Mouse (Mus musculus): ENCODE data around the gene Cltc. TPM values are rescaled to one million over a fixed set of nuclear protein-coding genes. Genes with fewer than 3 reads are reported as not detected.

The Cltc gene
- polyA plus RNA-seq, 1 experiment = 72.0 TPM

DNA sequence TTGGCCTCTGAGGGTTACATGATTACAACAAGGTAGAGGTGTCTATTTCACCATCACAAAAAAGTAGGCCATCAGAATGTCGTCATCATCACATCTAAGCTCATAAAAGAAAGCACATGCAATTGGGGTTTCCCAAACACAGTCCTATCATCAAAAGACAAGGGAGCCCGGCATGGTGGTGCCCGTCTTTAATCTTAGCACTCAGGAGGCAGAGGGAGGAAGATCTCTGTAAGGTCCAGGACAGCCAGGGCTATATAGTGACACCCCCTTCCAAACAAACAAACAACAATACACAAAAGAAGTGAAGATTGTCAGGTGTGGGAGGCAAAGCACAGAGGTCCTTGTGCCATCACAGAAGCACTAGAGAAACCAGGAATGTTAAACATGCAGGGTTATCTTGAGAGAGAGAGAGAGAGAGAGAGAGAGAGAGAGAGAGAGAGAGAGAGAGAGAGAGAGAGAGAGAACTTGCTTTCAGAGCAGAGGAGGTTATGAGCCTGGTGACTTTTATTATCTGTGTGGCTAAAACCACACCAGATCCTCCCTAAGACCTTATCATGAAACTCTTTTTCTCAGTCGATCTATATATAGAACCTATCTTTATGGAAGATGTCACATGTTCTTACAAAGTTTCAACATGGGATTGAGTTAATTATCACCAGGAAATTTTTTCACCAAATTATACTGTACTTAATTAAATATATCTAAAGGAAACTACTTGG is 100.4 kb downstream of the Cltc start:
- Histone ChIP-seq H3K4me3 (replicated peaks; ENCODE audit: control insufficient read depth, low read depth, low read length) (no peak overlapping the region), H3K4me1 (ENCODE audit: control insufficient read depth, insufficient read depth, low read length) (peaks cover under 1% of the 10 kb centered on the region; the same call in 1 of the 2 replicates), H3K27ac (ENCODE audit: control insufficient read depth, insufficient read depth, low read depth, low read length, poor library complexity) (no peak overlapping the region)
- 56% methylated on average over 4 of the region's 4 CpGs for WGBS
- TF ChIP-seq POLR2A (IDR thresholded peaks at IDR 0.05; ENCODE audit: borderline replicate concordance, control insufficient read depth, low read depth, low read length) (no peak), CTCF (IDR thresholded peaks at IDR 0.05; ENCODE audit: control insufficient read depth, insufficient read depth, low read length) (no peak)

GRCm38 (mm10) chr11:86655671-86656070 is 101.7 kb downstream of the Cltc start:
- TF ChIP-seq POLR2A (IDR thresholded peaks at IDR 0.05; ENCODE audit: borderline replicate concordance, control insufficient read depth, low read depth, low read length) = no peak
- no peak for TF ChIP-seq CTCF (IDR thresholded peaks at IDR 0.05; ENCODE audit: control insufficient read depth, insufficient read depth, low read length)
- Histone ChIP-seq H3K27ac (ENCODE audit: control insufficient read depth, insufficient read depth, low read depth, low read length, poor library complexity) (no peak overlapping the region), H3K4me1 (ENCODE audit: control insufficient read depth, insufficient read depth, low read length) (peaks cover 1% of the 10 kb centered on the region; the same call in 1 of the 2 replicates), H3K4me3 (replicated peaks; ENCODE audit: control insufficient read depth, low read depth, low read length) (no peak overlapping the region)
- 11% methylated on average over 1 of the region's 1 CpGs for WGBS

GRCm38 (mm10) chr11:86654096-86654495 is 103.3 kb downstream of the Cltc start:
- Histone ChIP-seq H3K4me3 (replicated peaks; ENCODE audit: control insufficient read depth, low read depth, low read length) (no peak overlapping the region), H3K4me1 (ENCODE audit: control insufficient read depth, insufficient read depth, low read length) (peaks cover 1% of the 10 kb centered on the region; the same call in 1 of the 2 replicates), H3K27ac (ENCODE audit: control insufficient read depth, insufficient read depth, low read depth, low read length, poor library complexity) (no peak overlapping the region)
- TF ChIP-seq CTCF (IDR thresholded peaks at IDR 0.05; ENCODE audit: control insufficient read depth, insufficient read depth, low read length) (no peak), POLR2A (IDR thresholded peaks at IDR 0.05; ENCODE audit: borderline replicate concordance, control insufficient read depth, low read depth, low read length) (no peak)
- 84% methylated on average over 4 of the region's 4 CpGs for WGBS

DNA sequence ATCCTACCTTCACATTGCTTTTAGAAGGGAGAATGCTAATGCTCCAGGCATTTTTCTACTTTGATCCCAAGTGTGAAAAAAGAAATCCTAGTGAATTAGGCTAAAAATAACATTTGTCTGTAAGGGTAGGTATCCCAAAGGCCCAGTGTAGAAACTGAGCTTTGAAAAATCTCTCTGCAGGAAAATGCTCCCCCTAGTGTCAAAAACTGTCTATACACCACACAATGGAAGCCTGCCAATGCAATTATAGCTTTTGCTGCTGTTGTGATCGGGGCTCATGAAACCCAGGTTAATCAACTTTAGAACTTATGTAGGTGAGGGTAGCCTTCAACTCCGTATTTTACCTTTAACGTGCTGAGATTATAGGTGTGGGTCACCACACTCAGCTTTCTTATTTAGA is 103.9 kb downstream of the Cltc start:
- peaks cover 1% of the 10 kb centered on the region; the same call in 1 of the 2 replicates for H3K4me1 ChIP-seq (ENCODE audit: control insufficient read depth, insufficient read depth, low read length)
- 19% methylated on average over 3 of the region's 3 CpGs for WGBS
- TF ChIP-seq CTCF (IDR thresholded peaks at IDR 0.05; ENCODE audit: control insufficient read depth, insufficient read depth, low read length) (peak; percentile 18; the same call in 1 of the 2 replicates), POLR2A (IDR thresholded peaks at IDR 0.05; ENCODE audit: borderline replicate concordance, control insufficient read depth, low read depth, low read length) (no peak)
- no peak overlapping the region for H3K4me3 ChIP-seq (replicated peaks; ENCODE audit: control insufficient read depth, low read depth, low read length)
- no peak overlapping the region for H3K27ac ChIP-seq (ENCODE audit: control insufficient read depth, insufficient read depth, low read depth, low read length, poor library complexity)

GRCm38 (mm10) chr11:86652578-86652979 is 104.8 kb downstream of the Cltc start:
- Histone ChIP-seq H3K4me3 (replicated peaks; ENCODE audit: control insufficient read depth, low read depth, low read length) (no peak overlapping the region), H3K27ac (ENCODE audit: control insufficient read depth, insufficient read depth, low read depth, low read length, poor library complexity) (peak overlapping the region; percentile 32; the same call in 1 of the 2 replicates), H3K4me1 (ENCODE audit: control insufficient read depth, insufficient read depth, low read length) (peaks cover 1% of the 10 kb centered on the region; the same call in 1 of the 2 replicates)
- TF ChIP-seq POLR2A (IDR thresholded peaks at IDR 0.05; ENCODE audit: borderline replicate concordance, control insufficient read depth, low read depth, low read length) = no peak
- TF ChIP-seq CTCF (IDR thresholded peaks at IDR 0.05; ENCODE audit: control insufficient read depth, insufficient read depth, low read length) = no peak
- 45% methylated on average over 4 of the region's 4 CpGs for WGBS

GRCm38 (mm10) chr11:86650676-86651075 is 106.7 kb downstream of the Cltc start:
- H3K4me1 ChIP-seq (ENCODE audit: control insufficient read depth, insufficient read depth, low read length) = peaks cover 1% of the 10 kb centered on the region; the same call in 1 of the 2 replicates
- TF ChIP-seq CTCF (IDR thresholded peaks at IDR 0.05; ENCODE audit: control insufficient read depth, insufficient read depth, low read length) = no peak
- no peak for TF ChIP-seq POLR2A (IDR thresholded peaks at IDR 0.05; ENCODE audit: borderline replicate concordance, control insufficient read depth, low read depth, low read length)
- no peak overlapping the region for H3K4me3 ChIP-seq (replicated peaks; ENCODE audit: control insufficient read depth, low read depth, low read length)
- WGBS = 93% methylated on average over 6 of the region's 6 CpGs
- no peak overlapping the region for H3K27ac ChIP-seq (ENCODE audit: control insufficient read depth, insufficient read depth, low read depth, low read length, poor library complexity)

- Histone ChIP-seq H3K27ac (ENCODE audit: control insufficient read depth, insufficient read depth, low read depth, low read length, poor library complexity) (no peak overlapping the region), H3K4me3 (replicated peaks; ENCODE audit: control insufficient read depth, low read depth, low read length) (no peak overlapping the region), H3K4me1 (ENCODE audit: control insufficient read depth, insufficient read depth, low read length) (peaks cover 1% of the 10 kb centered on the region; the same call in 1 of the 2 replicates)
- 88% methylated on average over 1 of the region's 1 CpGs for WGBS
- TF ChIP-seq POLR2A (IDR thresholded peaks at IDR 0.05; ENCODE audit: borderline replicate concordance, control insufficient read depth, low read depth, low read length) = no peak
- no peak for TF ChIP-seq CTCF (IDR thresholded peaks at IDR 0.05; ENCODE audit: control insufficient read depth, insufficient read depth, low read length)
These were observed 107.8 kb downstream of the Cltc start for GRCm38 (mm10) chr11:86649542-86649941.

- no peak overlapping the region for H3K4me3 ChIP-seq (replicated peaks; ENCODE audit: control insufficient read depth, low read depth, low read length)
- peaks cover 1% of the 10 kb centered on the region; the same call in 1 of the 2 replicates for H3K4me1 ChIP-seq (ENCODE audit: control insufficient read depth, insufficient read depth, low read length)
- 94% methylated on average over 15 of the region's 15 CpGs for WGBS
- no peak overlapping the region for H3K27ac ChIP-seq (ENCODE audit: control insufficient read depth, insufficient read depth, low read depth, low read length, poor library complexity)
- no peak for TF ChIP-seq POLR2A (IDR thresholded peaks at IDR 0.05; ENCODE audit: borderline replicate concordance, control insufficient read depth, low read depth, low read length)
- TF ChIP-seq CTCF (IDR thresholded peaks at IDR 0.05; ENCODE audit: control insufficient read depth, insufficient read depth, low read length) = no peak
These were observed 109.5 kb downstream of the Cltc start for GRCm38 (mm10) chr11:86647706-86648447.
